Mouse (Mus musculus): ENCODE data around the gene Ddx4. TPM values are rescaled to one million over a fixed set of nuclear protein-coding genes. Genes with fewer than 3 reads are reported as not detected.

Ddx4 gene
- polyA plus RNA-seq, 1 experiment from 2014 or later: 0.49 TPM

DNA sequence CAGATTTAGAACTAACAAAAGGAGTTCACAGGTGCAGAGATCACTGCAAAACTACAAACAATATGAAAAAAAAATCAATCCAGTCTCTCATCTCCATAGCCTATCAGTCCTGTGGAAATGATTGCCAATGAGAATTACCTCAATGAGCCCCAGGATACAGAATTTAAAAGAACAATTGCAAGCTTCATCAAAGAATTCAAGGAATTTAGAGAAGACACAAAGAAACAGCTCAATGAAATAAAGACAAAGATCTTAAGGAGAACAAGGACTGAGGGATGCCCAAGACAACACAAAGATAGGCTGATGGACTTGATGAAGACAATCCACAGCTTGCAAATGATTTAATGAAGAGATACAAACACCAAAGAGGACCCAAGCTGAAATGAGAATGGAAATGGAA lies 78.5 kb downstream of the Ddx4 start:
- Histone ChIP-seq H3K27me3 (ENCODE audit: insufficient read depth, low read length) (no peaks in the 10 kb centered on the region), H3K4me2 (replicated peaks; ENCODE audit: low read depth, low read length) (no peak overlapping the region), H3K4me3 (ENCODE audit: low read length) (no peak overlapping the region), H3K36me3 (ENCODE audit: insufficient read depth, low read length) (no peaks in the 10 kb centered on the region), H3K27ac (ENCODE audit: low read length) (no peak overlapping the region), H3K9ac (replicated peaks; ENCODE audit: low read length) (no peak overlapping the region), H3K9me3 (ENCODE audit: low read length) (no peaks in the 10 kb centered on the region), H3K4me1 (ENCODE audit: insufficient read depth, low read length) (no peaks in the 10 kb centered on the region)
- ATAC-seq (ENCODE audit: low FRiP score, low TSS enrichment): no peak

DNA sequence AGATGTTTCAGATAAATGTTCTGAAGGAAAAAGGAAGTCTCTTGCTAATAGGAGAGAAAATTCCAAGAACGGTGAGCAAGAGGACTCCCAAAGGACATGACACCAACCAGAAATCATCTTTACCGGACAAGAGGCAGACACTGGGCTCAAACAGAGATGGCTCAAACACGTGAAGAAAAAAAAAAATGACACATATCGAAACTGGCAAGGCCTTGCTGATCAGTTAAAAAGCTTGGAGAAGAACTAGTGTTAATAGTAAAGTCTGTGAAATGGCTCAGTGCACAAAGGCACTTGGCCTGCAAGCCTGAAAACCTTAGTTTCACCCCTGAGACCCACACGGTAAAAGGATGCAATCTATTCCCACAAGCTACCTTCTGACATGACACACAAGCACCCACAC lies 81.5 kb downstream of the Ddx4 start:
- Histone ChIP-seq H3K9ac (replicated peaks; ENCODE audit: low read length) (no peak overlapping the region), H3K27me3 (ENCODE audit: insufficient read depth, low read length) (no peaks in the 10 kb centered on the region), H3K36me3 (ENCODE audit: insufficient read depth, low read length) (no peaks in the 10 kb centered on the region), H3K4me1 (ENCODE audit: insufficient read depth, low read length) (no peaks in the 10 kb centered on the region), H3K9me3 (ENCODE audit: low read length) (no peaks in the 10 kb centered on the region), H3K27ac (ENCODE audit: low read length) (no peak overlapping the region), H3K4me3 (ENCODE audit: low read length) (no peak overlapping the region), H3K4me2 (replicated peaks; ENCODE audit: low read depth, low read length) (no peak overlapping the region)
- 60% methylated on average over 5 of the region's 5 CpGs for WGBS
- no peak for ATAC-seq (ENCODE audit: low FRiP score, low TSS enrichment)

DNA sequence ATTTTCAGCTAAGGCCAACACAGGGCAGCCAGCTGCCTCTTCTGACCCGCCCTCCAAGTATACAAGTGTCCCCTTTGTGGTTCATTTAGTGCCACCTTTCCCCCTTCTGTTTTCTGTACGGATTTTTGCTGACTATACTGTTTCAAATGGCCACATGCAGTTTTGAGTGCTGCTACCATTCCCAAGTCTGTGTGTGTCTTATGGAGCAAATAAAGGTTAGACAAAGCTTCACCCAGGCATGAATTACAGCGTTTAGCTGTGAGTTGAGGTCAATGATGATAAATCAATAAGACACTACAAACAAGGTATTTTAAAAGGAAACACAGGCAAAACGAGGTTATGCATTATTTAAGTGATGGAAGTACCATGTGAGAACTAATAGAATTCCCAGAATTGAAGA lies 82.7 kb downstream of the Ddx4 start:
- Histone ChIP-seq H3K36me3 (ENCODE audit: insufficient read depth, low read length) (no peaks in the 10 kb centered on the region), H3K4me3 (ENCODE audit: low read length) (no peak overlapping the region), H3K4me1 (ENCODE audit: insufficient read depth, low read length) (no peaks in the 10 kb centered on the region), H3K27ac (ENCODE audit: low read length) (no peak overlapping the region), H3K27me3 (ENCODE audit: insufficient read depth, low read length) (no peaks in the 10 kb centered on the region), H3K4me2 (replicated peaks; ENCODE audit: low read depth, low read length) (no peak overlapping the region), H3K9me3 (ENCODE audit: low read length) (no peaks in the 10 kb centered on the region), H3K9ac (replicated peaks; ENCODE audit: low read length) (no peak overlapping the region)
- no peak for ATAC-seq (ENCODE audit: low FRiP score, low TSS enrichment)
- WGBS: 22% methylated on average over 4 of the region's 4 CpGs

DNA sequence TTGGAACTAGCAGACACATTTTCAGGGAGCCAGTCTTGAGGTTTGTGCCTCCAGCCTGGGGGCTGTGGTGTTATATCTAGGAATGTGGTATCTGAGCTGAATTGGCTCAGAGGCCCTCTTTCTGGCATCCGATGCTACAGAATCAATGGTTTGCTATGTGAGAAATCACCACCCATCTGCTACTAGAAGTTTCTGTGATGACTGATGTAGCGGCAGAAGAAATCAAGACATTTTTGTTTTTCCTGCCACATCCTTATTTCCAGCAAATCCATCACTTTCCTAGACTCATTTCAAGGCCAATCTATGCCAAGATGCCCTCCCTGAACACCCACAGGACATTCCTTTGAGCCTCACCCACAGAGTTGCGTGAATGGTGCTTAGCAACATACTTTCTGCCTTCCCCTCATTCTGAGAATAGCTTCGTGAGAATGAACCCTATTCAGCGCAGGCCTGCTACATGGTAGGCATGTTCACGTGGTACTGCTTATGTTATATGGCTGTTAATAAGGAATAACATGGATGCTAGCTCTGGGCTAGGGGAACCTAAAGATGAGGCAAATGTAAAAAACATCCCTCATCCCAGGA lies 91.6 kb downstream of the Ddx4 start:
- no peak for ATAC-seq (ENCODE audit: low FRiP score, low TSS enrichment)
- Histone ChIP-seq H3K9ac (replicated peaks; ENCODE audit: low read length) (no peak overlapping the region), H3K4me2 (replicated peaks; ENCODE audit: low read depth, low read length) (no peak overlapping the region), H3K4me1 (ENCODE audit: insufficient read depth, low read length) (no peaks in the 10 kb centered on the region), H3K27me3 (ENCODE audit: insufficient read depth, low read length) (no peaks in the 10 kb centered on the region), H3K36me3 (ENCODE audit: insufficient read depth, low read length) (no peaks in the 10 kb centered on the region), H3K4me3 (ENCODE audit: low read length) (no peak overlapping the region), H3K27ac (ENCODE audit: low read length) (no peak overlapping the region), H3K9me3 (ENCODE audit: low read length) (no peaks in the 10 kb centered on the region)
- 89% methylated on average over 6 of the region's 6 CpGs for WGBS

DNA sequence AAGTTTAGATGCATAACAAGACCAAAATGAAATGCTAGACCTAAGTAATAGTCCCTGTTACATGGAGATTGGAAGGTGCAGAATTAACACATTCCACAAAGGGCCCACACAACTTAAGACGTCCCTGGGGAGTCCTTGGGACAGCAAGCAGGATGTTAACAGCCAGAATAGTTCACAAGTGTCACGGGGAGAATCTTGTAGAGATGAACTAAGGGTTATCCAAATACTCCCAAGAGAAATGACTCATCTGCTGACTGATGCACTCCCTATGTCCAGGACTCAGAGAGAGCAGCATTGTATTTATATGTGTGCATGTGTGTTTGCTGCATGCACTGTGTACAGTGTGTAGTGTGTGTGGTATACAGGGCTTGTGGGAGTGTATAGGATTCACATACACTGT lies 95.8 kb downstream of the Ddx4 start:
- no peaks in the 10 kb centered on the region for H3K4me1 ChIP-seq (ENCODE audit: insufficient read depth, low read length)
- H3K27ac ChIP-seq (ENCODE audit: low read length): no peak overlapping the region
- H3K9me3 ChIP-seq (ENCODE audit: low read length): no peaks in the 10 kb centered on the region
- H3K4me3 ChIP-seq (ENCODE audit: low read length): no peak overlapping the region
- ATAC-seq (ENCODE audit: low FRiP score, low TSS enrichment): no peak
- WGBS: 10% methylated on average over 2 of the region's 2 CpGs
- H3K4me2 ChIP-seq (replicated peaks; ENCODE audit: low read depth, low read length): no peak overlapping the region
- no peak overlapping the region for H3K9ac ChIP-seq (replicated peaks; ENCODE audit: low read length)
- H3K36me3 ChIP-seq (ENCODE audit: insufficient read depth, low read length): no peaks in the 10 kb centered on the region
- no peaks in the 10 kb centered on the region for H3K27me3 ChIP-seq (ENCODE audit: insufficient read depth, low read length)

DNA sequence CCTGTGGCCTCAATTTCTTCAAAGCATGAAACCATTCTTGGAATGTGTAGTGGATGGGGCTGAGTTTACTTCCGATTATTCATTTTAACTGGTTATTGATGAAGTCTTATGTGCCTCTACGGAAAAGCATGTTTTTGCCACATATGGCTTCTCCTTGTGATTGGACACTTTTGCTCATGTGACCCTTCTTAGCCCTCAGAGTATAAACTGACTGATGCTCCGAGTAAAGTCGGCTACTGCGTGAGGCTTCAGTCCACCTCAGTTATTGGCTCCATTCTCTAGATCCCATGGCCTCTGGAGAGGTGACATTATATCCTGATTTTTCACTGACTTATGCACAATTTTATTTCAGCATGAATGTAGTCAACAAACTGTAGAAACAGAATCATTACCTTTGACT lies 99.0 kb downstream of the Ddx4 start:
- Histone ChIP-seq H3K9me3 (ENCODE audit: low read length) (no peaks in the 10 kb centered on the region), H3K27ac (ENCODE audit: low read length) (no peak overlapping the region), H3K9ac (replicated peaks; ENCODE audit: low read length) (no peak overlapping the region), H3K4me3 (ENCODE audit: low read length) (no peak overlapping the region), H3K4me2 (replicated peaks; ENCODE audit: low read depth, low read length) (no peak overlapping the region), H3K27me3 (ENCODE audit: insufficient read depth, low read length) (no peaks in the 10 kb centered on the region), H3K36me3 (ENCODE audit: insufficient read depth, low read length) (no peaks in the 10 kb centered on the region), H3K4me1 (ENCODE audit: insufficient read depth, low read length) (no peaks in the 10 kb centered on the region)
- no peak for ATAC-seq (ENCODE audit: low FRiP score, low TSS enrichment)
- WGBS: 87% methylated on average over 5 of the region's 5 CpGs

DNA sequence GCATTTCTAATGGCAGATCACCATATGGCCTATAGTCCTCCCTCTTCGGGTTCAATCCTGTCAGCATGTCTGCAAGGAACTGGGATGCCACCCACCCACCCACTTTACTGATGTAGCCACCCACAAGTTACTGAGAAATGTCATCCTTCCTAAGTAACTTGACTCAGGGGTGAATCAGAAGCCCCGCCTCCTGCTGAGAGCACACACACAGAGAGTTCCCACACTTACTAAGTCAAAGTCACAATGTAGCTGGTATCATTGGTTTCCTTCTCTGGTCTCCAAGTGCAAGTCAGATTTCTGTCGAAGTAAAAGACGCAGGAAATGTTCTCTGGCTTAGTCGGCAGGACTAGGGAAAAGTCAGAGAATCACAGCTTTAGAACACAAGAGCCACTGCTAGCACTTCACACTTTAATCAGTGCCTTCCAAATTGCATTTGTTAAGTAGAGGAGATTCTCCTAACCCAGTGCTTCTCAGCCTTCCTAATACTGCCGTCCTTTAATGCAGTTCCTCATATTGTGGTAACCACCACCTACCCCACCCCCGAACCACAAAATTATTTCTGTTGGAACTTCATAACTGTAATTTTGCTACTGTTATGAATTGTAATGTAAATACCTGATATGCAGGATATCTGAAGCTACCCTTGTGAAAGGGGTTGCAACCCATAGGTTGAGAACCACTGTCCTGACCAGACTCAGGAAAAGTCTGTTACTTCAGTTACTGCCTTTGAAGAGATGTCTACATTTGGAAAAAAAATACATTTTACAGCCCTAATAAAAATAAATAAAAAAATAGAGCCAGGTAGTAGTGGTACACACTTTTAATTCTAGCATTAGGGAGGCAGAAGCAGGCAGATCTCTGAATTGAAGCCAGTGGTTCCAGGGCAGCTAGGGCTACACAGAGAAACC lies 100.4 kb downstream of the Ddx4 start:
- Histone ChIP-seq H3K36me3 (ENCODE audit: insufficient read depth, low read length) (no peaks in the 10 kb centered on the region), H3K4me1 (ENCODE audit: insufficient read depth, low read length) (no peaks in the 10 kb centered on the region), H3K27ac (ENCODE audit: low read length) (no peak overlapping the region), H3K27me3 (ENCODE audit: insufficient read depth, low read length) (no peaks in the 10 kb centered on the region), H3K9ac (replicated peaks; ENCODE audit: low read length) (no peak overlapping the region), H3K4me3 (ENCODE audit: low read length) (no peak overlapping the region), H3K4me2 (replicated peaks; ENCODE audit: low read depth, low read length) (no peak overlapping the region), H3K9me3 (ENCODE audit: low read length) (no peaks in the 10 kb centered on the region)
- WGBS: 84% methylated on average over 7 of the region's 7 CpGs
- no peak for ATAC-seq (ENCODE audit: low FRiP score, low TSS enrichment)

Other genes with a start within 250 kb of the Ddx4 start
- gene Il6st, start 188.4 kb downstream of the Ddx4 start, polyA plus RNA-seq (2015; fragmentation: Nextera tagmentation; extraction: Ambion mirVana): 40.3 and 41.9 TPM in 2 replicates
- gene Il31ra, start 58.1 kb downstream of the Ddx4 start, polyA plus RNA-seq (2015; fragmentation: Nextera tagmentation; extraction: Ambion mirVana): 0.09 and 0.10 TPM in 2 replicates
- gene Slc38a9, start 8.3 kb upstream of the Ddx4 start, polyA plus RNA-seq (2015; fragmentation: Nextera tagmentation; extraction: Ambion mirVana): 17.7 and 18.4 TPM in 2 replicates
- 103 and 120 TPM in 2 replicates for gene Plpp1, start 148.3 kb upstream of the Ddx4 start, polyA plus RNA-seq (2015; fragmentation: Nextera tagmentation; extraction: Ambion mirVana)